Mouse (Mus musculus) midbrain, embryonic 12.5 days (tissue): ENCODE results near the gene Pdk1. TPM values are rescaled to one million over a fixed set of nuclear protein-coding genes. Genes with fewer than 3 reads are reported as not detected.

Source experiments
- polyA plus RNA-seq: library from polyadenylated mRNA; unstranded; fragments of >200 nt; fragmentation: Nextera tagmentation; extraction: Ambion mirVana; gene quantifications from 2 replicates; pipeline ENCODE4 v1.2.1, GENCODE M21; 2016

The Pdk1 gene
- polyA plus RNA-seq, 1 experiment from 2014 or later = 21.4 TPM

Other genes starting within 250 kb of the Pdk1 start
- gene Itga6, start 127.6 kb upstream of the Pdk1 start, polyA plus RNA-seq = 23.2 and 26.5 TPM in 2 replicates
- 4.6 and 4.8 TPM in 2 replicates for gene Rapgef4, start 108.0 kb downstream of the Pdk1 start, polyA plus RNA-seq